Mouse (Mus musculus) hindbrain, embryonic 16.5 days (tissue): ENCODE measurements around the gene Hap1. TPM values are rescaled to one million over a fixed set of nuclear protein-coding genes. Genes with fewer than 3 reads are reported as not detected.

Experiments
- ATAC-seq: fragments of 200-750 bp; cut with Nextera tagmentation; 2 replicates; pipeline ENCODE4 v1.8.0; 2017; ENCODE audit warnings: moderate TSS enrichment, moderate library complexity
- H3K27ac ChIP-seq: fragments of 300-500 bp; sonication (generic); 2 replicates; pipeline ENCODE4 v1.5.1; 2014; ENCODE audit warnings: low read depth, mild to moderate bottlenecking, control low read depth, low read length, moderate library complexity
- H3K27me3 ChIP-seq: fragments of 300-500 bp; sonication (generic); replicated peaks from 2 replicates; pipeline ENCODE4 v1.6.1; 2014; ENCODE audit warnings: low read length; ENCODE audit not compliant: control insufficient read depth, insufficient read depth
- H3K36me3 ChIP-seq: fragments of 300-500 bp; sonication (generic); 2 replicates; pipeline ENCODE4 v1.6.1; 2014; ENCODE audit warnings: mild to moderate bottlenecking, low read length, moderate library complexity, mixed read lengths; ENCODE audit not compliant: control insufficient read depth, insufficient read depth
- H3K4me1 ChIP-seq: fragments of 300-500 bp; sonication (generic); 2 replicates; pipeline ENCODE4 v1.6.1; 2014; ENCODE audit warnings: low read depth, low read length; ENCODE audit not compliant: control insufficient read depth, insufficient read depth
- H3K4me2 ChIP-seq: fragments of 300-500 bp; sonication (generic); 2 replicates; pipeline ENCODE4 v1.6.1; 2014; ENCODE audit warnings: mild to moderate bottlenecking, low read length, control low read depth, moderate library complexity
- H3K4me3 ChIP-seq: fragments of 300-500 bp; sonication (generic); 2 replicates; pipeline ENCODE4 v1.5.1; 2014; ENCODE audit warnings: mild to moderate bottlenecking, low read length, control low read depth, moderate library complexity
- H3K9ac ChIP-seq: fragments of 300-500 bp; sonication (generic); 2 replicates; pipeline ENCODE4 v1.6.1; 2014; ENCODE audit warnings: low read depth, mild to moderate bottlenecking, control low read depth, low read length, moderate library complexity
- H3K9me3 ChIP-seq: fragments of 300-500 bp; sonication (generic); 2 replicates; pipeline ENCODE4 v1.6.1; 2014; ENCODE audit warnings: mild to moderate bottlenecking, low read length, moderate library complexity; ENCODE audit not compliant: control insufficient read depth
- WGBS: fragments of 180-500 bp; shearing (Covaris S2); extraction: QIAGEN DNeasy Blood & Tissue Kit; methylation state at CpG from one replicate; pipeline ENCODE4 v1.1.7; 2014; 5-methylcytosine and 5-hydroxymethylcytosine counted together
- polyA plus RNA-seq: library from polyadenylated mRNA; unstranded; fragments of >200 nt; fragmentation: Nextera tagmentation; extraction: Ambion mirVana; gene quantifications from 2 replicates; pipeline ENCODE4 v1.2.1, GENCODE M21; 2015

The Hap1 gene
- polyA plus RNA-seq, 1 experiment from 2014 or later, result 333 TPM

DNA sequence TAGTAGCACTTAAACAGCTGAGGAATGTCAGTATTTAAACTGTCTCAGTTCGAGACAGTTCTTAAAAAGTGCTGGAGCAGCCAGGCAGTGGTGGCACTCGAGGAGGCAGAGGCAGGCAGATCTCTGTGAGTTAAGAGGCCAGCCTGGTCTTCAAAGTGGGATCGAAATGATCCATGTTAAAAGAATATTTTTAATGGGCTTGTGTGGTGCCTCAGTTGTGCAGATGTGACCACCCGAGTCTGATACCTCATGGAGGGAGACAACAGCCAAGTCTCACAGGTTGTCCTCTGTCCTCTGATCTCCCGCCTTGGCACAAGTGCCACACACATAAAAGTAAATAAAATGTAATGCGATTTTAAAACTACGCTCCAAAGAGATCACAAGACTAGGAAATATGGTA, 42.6 kb upstream of the Hap1 start:
- 97% methylated on average over 7 of the region's 7 CpGs for WGBS
- no peak for ATAC-seq
- no peaks in the 10 kb centered on the region for H3K9me3 ChIP-seq
- H3K4me2 ChIP-seq, result no peak overlapping the region
- no peak overlapping the region for H3K27ac ChIP-seq
- H3K36me3 ChIP-seq, result no peaks in the 10 kb centered on the region
- H3K4me3 ChIP-seq, result no peak overlapping the region
- peaks cover 23% of the 10 kb centered on the region for H3K4me1 ChIP-seq
- no peak overlapping the region for H3K9ac ChIP-seq
- H3K27me3 ChIP-seq, result no peaks in the 10 kb centered on the region

DNA sequence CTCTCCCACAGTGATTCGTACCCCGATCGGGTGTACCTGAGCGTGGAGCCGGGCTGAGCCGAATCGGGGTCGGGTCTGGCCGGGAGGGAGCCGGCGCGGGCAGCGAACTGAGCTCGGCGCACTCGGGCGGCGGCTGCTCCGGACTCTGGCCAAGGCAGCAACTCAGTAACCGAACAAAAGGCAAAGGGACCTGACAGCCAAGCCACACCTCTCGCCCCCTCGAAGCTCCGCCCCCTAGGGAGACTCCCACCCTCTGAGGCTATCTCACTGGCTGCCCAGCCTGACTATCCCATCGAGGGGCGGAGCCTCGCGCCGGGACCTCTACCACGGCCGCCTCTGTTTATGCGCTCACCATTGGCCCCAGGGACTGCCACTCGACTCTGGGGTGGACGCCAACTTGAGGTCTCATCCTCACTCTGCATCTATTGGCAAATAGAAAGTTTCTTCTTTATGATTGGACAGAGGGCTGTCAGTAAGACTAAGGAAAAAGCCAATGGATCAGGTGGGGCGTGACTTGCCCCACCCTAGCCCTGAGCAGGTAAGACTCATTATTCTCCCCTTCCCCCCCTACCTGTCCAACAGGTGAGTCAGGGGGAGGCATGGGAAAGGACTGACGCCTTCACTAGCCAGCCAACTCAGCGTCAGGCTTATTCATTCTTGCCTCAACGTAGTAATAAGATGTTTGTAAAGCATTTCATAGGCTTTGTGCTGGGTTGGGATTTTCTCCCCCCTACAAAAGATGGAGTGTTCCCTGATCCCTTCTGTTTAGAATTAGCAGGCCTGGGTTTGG, 41.9 kb upstream of the Hap1 start, which contains the start of gene Jup:
Gene Jup (minus strand): TSS at position 164 of the 790 bp plus-strand sequence.
- Histone ChIP-seq H3K4me1 (peaks cover 23% of the 10 kb centered on the region), H3K4me3 (peak within 1 kb of the TSS; percentile 77), H3K36me3 (no peaks in the 10 kb centered on the region), H3K27me3 (no peaks in the 10 kb centered on the region), H3K9ac (peak within 1 kb of the TSS; percentile 81), H3K9me3 (no peaks in the 10 kb centered on the region), H3K27ac (peak within 1 kb of the TSS; percentile 78), H3K4me2 (peak within 1 kb of the TSS; percentile 82)
- WGBS, result 1% methylated on average over 35 of the region's 37 CpGs
- peak; percentile 99 for ATAC-seq

DNA sequence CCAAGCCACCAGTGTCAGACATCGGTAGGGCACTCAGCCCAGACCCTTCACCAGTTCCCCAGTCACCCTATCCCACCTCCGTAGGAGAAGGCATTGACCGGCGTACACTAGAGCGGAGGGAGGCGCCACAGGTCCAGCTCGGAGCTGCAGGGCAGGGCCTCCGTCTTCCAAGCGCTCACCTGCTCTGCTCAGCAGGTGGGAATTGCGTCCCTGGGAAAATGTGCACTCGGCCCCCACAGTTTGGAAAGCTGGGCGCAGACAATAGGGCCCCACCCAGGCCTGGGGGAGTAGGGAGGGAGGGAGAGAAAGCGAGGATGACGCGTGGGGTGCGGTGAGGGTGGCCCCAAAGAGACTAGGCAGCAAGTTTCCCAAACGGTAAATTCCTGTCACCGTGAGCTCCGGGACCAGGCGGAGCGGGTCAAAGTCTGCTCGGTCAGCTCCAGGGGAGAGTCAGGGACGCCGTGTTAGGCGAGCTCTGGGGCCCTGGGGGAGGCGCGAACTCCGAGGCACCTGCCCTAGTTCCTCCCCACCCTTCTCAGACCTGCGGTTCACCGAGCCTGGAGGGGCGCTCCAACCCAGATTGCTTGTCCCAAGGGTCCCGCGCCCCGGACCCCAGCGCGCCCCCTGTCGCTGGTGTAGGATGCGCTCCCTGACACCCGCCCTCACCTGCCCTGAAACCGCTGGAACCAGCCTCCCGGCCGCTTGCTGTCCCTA, 41.1 kb upstream of the Hap1 start:
- H3K9me3 ChIP-seq, result no peaks in the 10 kb centered on the region
- 1% methylated on average over 42 of the region's 42 CpGs for WGBS
- no peaks in the 10 kb centered on the region for H3K36me3 ChIP-seq
- ATAC-seq, result 0 out of 2 replicates have a peak, but pooled peaks have one; percentile 6
- no peaks in the 10 kb centered on the region for H3K27me3 ChIP-seq
- H3K27ac ChIP-seq, result peak overlapping the region; percentile 78
- H3K4me2 ChIP-seq, result peak overlapping the region; percentile 82
- peak overlapping the region; percentile 81 for H3K9ac ChIP-seq
- H3K4me3 ChIP-seq, result peak overlapping the region; percentile 77
- H3K4me1 ChIP-seq, result peaks cover 23% of the 10 kb centered on the region

DNA sequence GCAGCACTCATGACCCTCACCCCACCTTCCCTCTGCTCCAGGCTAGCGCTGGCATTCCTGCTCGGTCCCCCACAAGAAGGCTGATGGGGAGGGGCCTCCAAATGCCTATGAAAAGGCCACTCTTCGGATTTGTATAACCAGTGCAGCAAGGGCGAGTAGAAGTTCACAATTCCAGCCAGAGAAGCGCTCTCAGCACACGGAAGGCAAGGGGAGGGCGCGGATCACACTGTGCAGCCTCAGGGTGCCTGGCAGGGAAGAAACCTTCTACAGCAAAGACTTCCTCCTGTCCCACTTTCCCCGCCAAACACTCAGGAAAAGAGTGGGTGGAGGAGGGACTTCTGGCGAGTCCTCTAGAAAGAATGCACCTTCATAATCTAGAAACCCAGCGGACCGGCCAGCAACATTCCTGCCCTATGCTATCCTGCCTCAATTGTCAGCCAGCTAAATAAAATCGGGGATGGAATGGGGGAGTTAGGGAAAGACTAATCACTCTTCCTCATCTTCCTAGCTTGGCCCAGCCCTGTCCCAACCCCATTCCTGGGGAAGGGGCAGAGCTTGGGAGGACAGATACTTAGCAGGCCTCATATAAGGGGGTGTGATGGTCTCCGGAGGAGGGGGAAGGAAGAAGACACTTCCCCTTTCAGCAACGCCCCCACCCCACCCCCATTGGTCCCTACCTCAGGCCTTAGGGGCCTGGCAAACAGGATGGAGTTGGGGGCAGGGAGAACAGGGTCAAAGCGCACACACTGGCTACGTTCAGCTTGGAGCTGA, 40.1 kb upstream of the Hap1 start:
- Histone ChIP-seq H3K27ac (peak overlapping the region; percentile 44; the same call in 1 of the 2 replicates), H3K27me3 (no peaks in the 10 kb centered on the region), H3K9ac (peak overlapping the region; percentile 81), H3K4me1 (peaks cover 25% of the 10 kb centered on the region), H3K36me3 (no peaks in the 10 kb centered on the region), H3K4me2 (peak overlapping the region; percentile 82), H3K9me3 (no peaks in the 10 kb centered on the region), H3K4me3 (peak overlapping the region; percentile 77)
- no peak for ATAC-seq
- 28% methylated on average over 17 of the region's 17 CpGs for WGBS

DNA sequence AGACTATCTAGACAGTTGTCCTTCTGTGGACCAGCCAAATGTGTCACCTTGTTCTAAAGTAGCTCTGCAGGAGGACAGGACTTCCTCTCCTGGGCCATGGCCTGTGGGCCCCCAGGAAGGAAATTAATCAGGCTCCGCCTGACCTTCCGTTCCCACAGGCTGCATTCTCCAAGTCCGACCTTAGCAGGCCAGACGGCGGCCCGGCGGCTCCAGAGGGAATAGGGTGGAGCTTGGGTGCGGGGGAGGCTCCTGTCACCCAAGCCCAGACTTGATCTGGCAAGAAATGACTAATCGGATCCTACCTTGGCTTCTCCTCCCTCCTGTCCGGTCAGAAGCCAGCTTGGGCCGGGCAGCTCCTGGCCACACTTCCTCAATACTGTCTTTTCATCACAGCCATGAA, 39.3 kb upstream of the Hap1 start:
- H3K4me1 ChIP-seq, result peaks cover 28% of the 10 kb centered on the region
- H3K27me3 ChIP-seq, result no peaks in the 10 kb centered on the region
- H3K27ac ChIP-seq, result no peak overlapping the region
- H3K4me2 ChIP-seq, result peak overlapping the region; percentile 82
- no peaks in the 10 kb centered on the region for H3K9me3 ChIP-seq
- no peak for ATAC-seq
- no peaks in the 10 kb centered on the region for H3K36me3 ChIP-seq
- H3K9ac ChIP-seq, result peak overlapping the region; percentile 19
- H3K4me3 ChIP-seq, result 0 out of 2 replicates have a peak overlapping the region, but pooled peaks have one; percentile 3
- WGBS, result 41% methylated on average over 11 of the region's 11 CpGs

DNA sequence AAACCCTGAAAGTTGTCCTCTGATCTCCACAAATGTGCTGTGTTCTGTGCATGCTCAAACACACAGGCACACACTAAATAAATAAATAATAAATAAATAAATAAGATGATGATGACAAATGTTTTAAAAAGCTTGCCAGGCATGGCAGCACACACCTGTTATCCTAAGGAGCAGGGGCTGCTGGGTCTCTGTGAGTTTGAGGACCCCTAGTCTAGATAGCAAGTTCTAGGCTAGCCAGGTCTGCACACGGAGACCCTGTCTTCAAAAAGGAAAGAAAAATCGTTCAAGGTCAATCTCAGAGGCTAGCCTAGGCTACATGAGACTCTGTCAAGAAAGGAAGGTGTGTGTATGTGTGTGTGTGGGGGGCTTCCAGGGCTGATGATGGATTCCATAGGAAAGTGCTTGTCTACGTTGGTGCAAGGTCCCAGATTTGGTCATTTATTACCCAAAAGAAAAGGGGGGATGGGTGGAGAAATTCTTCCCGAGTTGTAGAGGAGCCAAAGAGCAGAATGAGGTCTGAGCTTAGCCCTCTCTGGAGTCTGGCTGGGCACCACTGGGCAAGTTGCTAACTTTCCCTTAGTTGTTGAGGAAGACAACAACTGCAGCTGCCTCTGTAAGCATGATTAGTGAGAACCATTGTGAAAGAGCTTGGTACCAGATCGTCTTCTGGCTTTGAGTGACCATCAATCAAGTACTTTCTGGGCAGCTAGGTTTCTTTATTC, 38.6 kb upstream of the Hap1 start:
- peak overlapping the region; percentile 19; the same call in 1 of the 2 replicates for H3K9ac ChIP-seq
- ATAC-seq, result no peak
- no peak overlapping the region for H3K27ac ChIP-seq
- no peaks in the 10 kb centered on the region for H3K9me3 ChIP-seq
- no peaks in the 10 kb centered on the region for H3K27me3 ChIP-seq
- H3K36me3 ChIP-seq, result no peaks in the 10 kb centered on the region
- peaks cover 33% of the 10 kb centered on the region for H3K4me1 ChIP-seq
- WGBS, result 69% methylated on average over 5 of the region's 5 CpGs
- no peak overlapping the region; the same call in 1 of the 2 replicates for H3K4me2 ChIP-seq
- H3K4me3 ChIP-seq, result no peak overlapping the region

DNA sequence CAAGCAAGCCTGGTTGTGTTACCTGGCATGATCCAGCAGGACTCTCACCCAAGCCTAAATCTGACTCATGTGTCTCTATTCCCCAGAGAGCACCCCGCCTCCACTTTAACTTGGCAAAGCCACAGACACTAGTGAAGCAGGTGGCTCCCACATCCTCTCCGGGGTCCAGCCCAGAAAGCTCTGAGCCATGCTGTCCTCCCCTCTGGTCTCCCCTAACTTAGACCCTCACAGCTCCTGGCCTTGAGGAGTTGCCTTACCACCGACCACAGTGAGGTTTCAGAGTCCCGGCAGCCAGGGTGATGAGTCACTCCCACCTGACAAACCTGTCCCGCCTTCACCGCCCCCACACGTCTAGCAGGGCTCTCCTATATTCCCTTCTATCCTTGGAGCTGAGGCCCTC, 37.8 kb upstream of the Hap1 start:
- peaks cover 33% of the 10 kb centered on the region for H3K4me1 ChIP-seq
- no peak overlapping the region for H3K4me2 ChIP-seq
- no peak overlapping the region for H3K4me3 ChIP-seq
- ATAC-seq, result no peak
- H3K27me3 ChIP-seq, result no peaks in the 10 kb centered on the region
- no peaks in the 10 kb centered on the region for H3K36me3 ChIP-seq
- no peak overlapping the region for H3K27ac ChIP-seq
- no peak overlapping the region for H3K9ac ChIP-seq
- WGBS, result 80% methylated on average over 7 of the region's 7 CpGs
- no peaks in the 10 kb centered on the region for H3K9me3 ChIP-seq

DNA sequence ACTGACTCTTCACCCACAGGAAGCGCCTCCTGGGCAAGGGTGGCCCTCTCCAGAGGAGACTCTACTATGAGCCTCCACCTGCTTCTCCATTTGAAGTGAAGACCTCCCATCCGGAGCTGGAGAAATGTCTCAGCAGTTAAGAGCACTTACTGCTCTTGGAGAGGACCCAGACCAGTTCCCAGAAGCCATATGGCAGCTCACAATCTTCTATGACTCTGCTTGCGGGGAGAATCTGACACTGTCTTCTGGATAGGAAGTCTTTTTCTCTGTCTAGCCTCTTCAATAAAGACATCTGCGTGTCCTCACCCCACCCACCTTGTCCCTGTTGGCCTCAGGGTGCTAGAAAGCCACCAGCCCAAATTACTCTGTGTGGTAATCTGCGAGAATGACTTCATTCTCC, 37.0 kb upstream of the Hap1 start:
- 88% methylated on average over 5 of the region's 5 CpGs for WGBS
- no peak for ATAC-seq
- peaks cover 33% of the 10 kb centered on the region for H3K4me1 ChIP-seq

More for the DNA sequence above, 37.0 kb upstream of the Hap1 start:
- Histone ChIP-seq H3K4me2 (no peak overlapping the region), H3K9ac (no peak overlapping the region), H3K36me3 (no peaks in the 10 kb centered on the region), H3K27ac (no peak overlapping the region), H3K4me3 (no peak overlapping the region), H3K9me3 (no peaks in the 10 kb centered on the region), H3K27me3 (no peaks in the 10 kb centered on the region)
